Mouse (Mus musculus): Measurements from ENCODE around the gene Ube2l3. TPM values are rescaled to one million over a fixed set of nuclear protein-coding genes. Genes with fewer than 3 reads are reported as not detected.

Gene Ube2l3
- polyA plus RNA-seq, 1 experiment from 2014 or later: 358 TPM

- no peaks in the 10 kb centered on the region for H3K9me3 ChIP-seq
- no peaks in the 10 kb centered on the region for H3K27me3 ChIP-seq
- peaks cover 84% of the 10 kb centered on the region for H3K36me3 ChIP-seq
- no peak overlapping the region for H3K9ac ChIP-seq
- H3K4me2 ChIP-seq (replicated peaks): no peak overlapping the region
- H3K4me3 ChIP-seq: no peak overlapping the region
- ATAC-seq (ENCODE audit: insufficient number of reproducible peaks, insufficient read depth, low FRiP score, low TSS enrichment): no peak
- 0 out of 2 replicates have a peak overlapping the region, but pooled peaks have one; percentile 37 for H3K27ac ChIP-seq
- H3K4me1 ChIP-seq: peaks cover 8% of the 10 kb centered on the region
- 63% methylated on average over 7 of the region's 7 CpGs for WGBS
Observed at GRCm38 (mm10) chr16:17102630-17103220, 99.7 kb downstream of the Ube2l3 start.

MicroRNA genes within 50 kb of the gene (microRNA counts, 519-probe panel; counts per million panel counts)
- 5,699 counts per million, percentile 92 among the panel's probes with 10 or more counts for microRNA mmu-miR-130b
- microRNA mmu-miR-301b: 4,596 counts per million, percentile 83 among the panel's probes with 10 or more counts

Small RNAs within 50 kb of the gene (microRNA-seq; reads per million reads assigned to microRNA genes)
- gene Mir130b (8,955 reads per million, percentile 94 among the genes with 10 or more reads in this experiment), gene Mir301b (201 reads per million, percentile 62 among the genes with 10 or more reads in this experiment)

Other genes starting within 250 kb of the Ube2l3 start
- gene Mapk1, start 219.3 kb downstream of the Ube2l3 start, polyA plus RNA-seq (2016; fragmentation: Nextera tagmentation; extraction: Ambion mirVana): 142 and 146 TPM in 2 replicates
- 80.4 and 84.0 TPM in 2 replicates for gene Ypel1, start 133.0 kb downstream of the Ube2l3 start, polyA plus RNA-seq (2016; fragmentation: Nextera tagmentation; extraction: Ambion mirVana)
- 150 and 168 TPM in 2 replicates for gene Ppil2, start 91.4 kb downstream of the Ube2l3 start, polyA plus RNA-seq (2016; fragmentation: Nextera tagmentation; extraction: Ambion mirVana)
- 81.0 and 85.5 TPM in 2 replicates for gene 2610318N02Rik, start 77.5 kb downstream of the Ube2l3 start, polyA plus RNA-seq (2016; fragmentation: Nextera tagmentation; extraction: Ambion mirVana)
- gene Sdf2l1, start 70.3 kb downstream of the Ube2l3 start, polyA plus RNA-seq (2016; fragmentation: Nextera tagmentation; extraction: Ambion mirVana): 64.2 and 70.0 TPM in 2 replicates
- gene Ydjc, start 58.0 kb downstream of the Ube2l3 start, polyA plus RNA-seq (2016; fragmentation: Nextera tagmentation; extraction: Ambion mirVana): 8.9 and 9.4 TPM in 2 replicates
- gene Ccdc116, start 55.4 kb downstream of the Ube2l3 start, polyA plus RNA-seq (2016; fragmentation: Nextera tagmentation; extraction: Ambion mirVana): 0.61 and 1.1 TPM in 2 replicates
- 0.46 and 0.52 TPM in 2 replicates for gene Rimbp3, start 6.0 kb upstream of the Ube2l3 start, polyA plus RNA-seq (2016; fragmentation: Nextera tagmentation; extraction: Ambion mirVana)
- 10.6 and 12.7 TPM in 2 replicates for gene Hic2, start 30.9 kb upstream of the Ube2l3 start, polyA plus RNA-seq (2016; fragmentation: Nextera tagmentation; extraction: Ambion mirVana)
- 15.0 TPM in 2 replicates for gene Tmem191c, start 73.4 kb upstream of the Ube2l3 start, polyA plus RNA-seq (2016; fragmentation: Nextera tagmentation; extraction: Ambion mirVana)
- 0.39 and 0.51 TPM in 2 replicates for gene Serpind1, start 128.7 kb upstream of the Ube2l3 start, polyA plus RNA-seq (2016; fragmentation: Nextera tagmentation; extraction: Ambion mirVana)
- 12.9 and 13.0 TPM in 2 replicates for gene Snap29, start 203.3 kb upstream of the Ube2l3 start, polyA plus RNA-seq (2016; fragmentation: Nextera tagmentation; extraction: Ambion mirVana)
- 44.6 and 45.2 TPM in 2 replicates for gene Pi4ka, start 203.7 kb upstream of the Ube2l3 start, polyA plus RNA-seq (2016; fragmentation: Nextera tagmentation; extraction: Ambion mirVana)
- 91.3 and 91.7 TPM in 2 replicates for gene Crkl, start 249.3 kb upstream of the Ube2l3 start, polyA plus RNA-seq (2016; fragmentation: Nextera tagmentation; extraction: Ambion mirVana)

All from embryonic facial prominence, embryonic 12.5 days (tissue).